Mouse (Mus musculus) kidney, postnatal 4 days (tissue): ENCODE results near the gene Slc25a33.
A peak's percentile ranks its signal among the peaks of the same experiment; 100 is the strongest.

Experiments
- DNase-seq, 2 experiments: peaks; one replicate each; pipeline ENCODE4 v3.0.0; 2021; ENCODE audit warnings: mixed read lengths in 2 of 2

Gene Slc25a33

DNA sequence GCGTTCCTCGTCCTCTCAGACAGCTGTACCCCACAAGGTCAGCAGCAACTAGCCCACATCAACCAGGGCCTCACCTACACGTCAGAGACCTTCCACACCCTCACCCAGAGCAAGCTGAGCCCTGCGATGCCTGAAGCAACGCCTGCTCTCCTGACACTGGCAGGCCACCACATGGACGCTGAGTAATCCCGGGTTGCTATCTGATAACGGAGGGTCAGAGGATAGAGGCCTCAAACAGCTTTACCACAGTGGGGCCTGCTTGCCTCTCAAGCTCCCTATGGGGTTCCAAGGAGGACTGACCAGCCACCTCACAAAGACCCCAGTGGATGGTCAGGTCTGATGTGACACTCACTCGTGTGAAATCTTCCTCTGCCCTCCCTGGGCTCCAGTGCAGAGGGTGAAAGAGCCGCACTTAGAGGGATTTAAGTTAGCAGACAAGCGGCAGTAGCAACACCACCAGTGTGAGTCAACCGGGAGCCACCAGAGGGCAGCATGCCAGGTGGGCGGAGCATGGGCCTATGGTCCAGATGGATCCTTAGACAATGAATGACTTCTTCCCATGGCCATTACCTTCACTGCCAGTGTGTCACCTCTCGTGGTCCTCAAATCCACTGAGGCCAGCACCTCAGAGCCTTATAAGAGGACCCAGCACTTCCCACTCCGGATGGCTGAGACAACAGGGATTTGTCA, 48.3 kb downstream of the Slc25a33 start:
- DNase-seq: peak; percentile 92 to 93

DNA sequence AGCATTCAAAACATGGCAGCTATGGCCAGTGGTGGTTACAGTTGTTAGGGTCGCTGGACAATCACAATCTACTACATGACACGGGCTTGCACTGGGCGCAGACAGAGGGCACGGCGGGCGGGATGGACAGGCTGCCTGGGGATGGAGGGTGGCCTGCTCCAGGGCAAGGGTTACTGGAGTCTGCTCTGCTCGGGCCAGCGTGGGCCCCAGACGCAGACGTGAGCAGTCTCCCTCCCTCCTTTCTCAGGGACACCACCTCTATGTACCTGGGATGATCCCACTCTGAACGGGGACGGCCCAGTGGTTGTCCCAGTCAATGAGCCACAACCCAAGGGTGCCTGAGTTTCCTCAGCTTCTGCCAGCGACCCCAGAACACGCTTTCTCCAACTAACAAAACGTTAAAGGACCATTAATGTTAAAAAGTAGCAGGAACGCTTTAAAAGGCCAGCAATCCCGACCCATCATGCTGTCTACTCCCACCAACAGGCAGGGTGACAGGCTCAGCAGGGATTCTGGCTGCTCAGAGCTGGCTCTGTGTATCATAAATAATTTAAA, 49.1 kb downstream of the Slc25a33 start:
- no peak for DNase-seq

DNA sequence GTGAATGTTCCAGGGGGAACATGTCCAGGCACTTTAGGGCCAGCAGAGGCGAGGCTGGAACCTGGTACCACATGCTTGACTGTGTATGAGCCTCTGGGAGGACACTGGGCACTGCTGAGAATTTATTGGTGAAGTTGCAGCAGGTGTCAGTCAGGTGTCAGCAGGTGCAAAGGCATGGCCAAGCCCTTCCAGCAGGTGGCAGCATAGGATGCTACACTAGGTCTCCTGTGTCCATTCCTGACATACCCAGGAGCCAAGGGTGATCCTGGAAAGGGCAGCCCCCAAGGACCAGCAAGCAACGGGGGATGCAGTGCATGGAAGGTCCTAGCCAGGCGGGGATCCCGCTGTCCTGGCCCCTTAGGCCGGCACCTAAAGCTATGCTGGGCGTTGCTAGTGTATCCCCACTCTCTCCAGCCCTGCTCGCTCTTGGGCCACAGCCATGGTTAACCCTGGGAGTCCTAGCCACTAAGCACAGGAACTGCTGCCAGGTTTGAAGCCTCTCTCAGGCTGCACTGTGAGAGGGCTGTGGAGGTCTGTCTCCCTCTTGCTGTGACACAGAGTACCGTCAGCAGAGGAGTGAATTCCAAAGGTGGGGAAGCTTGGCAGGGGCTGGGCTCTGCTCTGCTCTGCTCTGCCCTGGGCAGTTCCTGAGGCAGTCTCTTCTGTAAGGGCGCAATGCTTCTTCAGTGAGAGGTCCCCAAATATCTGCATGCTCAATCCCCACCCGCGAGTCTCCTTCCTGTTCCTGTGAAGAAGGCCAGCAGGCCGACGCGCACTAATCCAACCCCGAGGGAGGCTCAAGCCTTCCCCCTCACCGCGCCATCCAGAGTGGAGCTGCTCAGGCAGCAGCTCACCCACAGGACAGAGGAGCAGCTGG, 50.0 kb downstream of the Slc25a33 start:
- DNase-seq: peak; percentile 79 to 85

DNA sequence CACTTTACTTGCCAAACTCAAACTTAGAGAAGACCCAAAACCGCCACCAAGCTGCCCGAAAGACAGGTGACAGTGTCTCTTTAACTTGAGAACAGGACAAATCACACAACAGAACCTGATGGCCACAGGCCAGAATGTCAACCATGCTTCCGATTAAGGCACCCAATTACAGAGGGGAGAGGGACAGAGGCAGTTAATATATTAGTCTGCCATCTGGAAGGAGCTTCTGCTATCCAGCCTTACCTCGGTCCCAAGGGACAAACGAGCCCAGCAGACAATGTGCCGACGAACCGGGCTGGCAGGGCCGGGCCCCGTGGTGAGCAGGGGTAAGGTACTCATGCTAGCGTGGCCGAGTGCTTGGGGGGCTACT, 51.1 kb downstream of the Slc25a33 start:
- no peak for DNase-seq

GRCm38 (mm10) chr4:149722104-149723020, 51.7 kb downstream of the Slc25a33 start:
- DNase-seq: no peak

DNA sequence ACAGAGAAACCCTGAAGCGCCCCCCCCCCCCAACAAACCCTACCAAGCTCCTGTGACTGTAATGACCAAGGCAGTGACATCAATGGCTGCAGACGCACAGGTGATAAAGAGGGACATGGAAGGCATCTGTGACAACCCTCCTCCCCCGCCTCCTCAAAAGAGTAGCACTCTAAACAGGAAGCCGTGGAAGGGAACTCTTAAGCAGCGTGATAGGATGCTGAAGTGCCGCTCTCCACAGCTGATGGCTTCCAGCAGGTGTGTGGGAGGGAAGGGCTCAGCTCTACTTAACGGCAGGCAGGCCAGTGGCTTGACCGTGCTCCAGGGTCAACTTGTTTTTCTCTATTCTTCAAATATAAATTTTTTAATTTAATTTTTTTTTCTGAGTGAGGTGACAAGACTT, 52.9 kb downstream of the Slc25a33 start:
- no peak for DNase-seq

DNA sequence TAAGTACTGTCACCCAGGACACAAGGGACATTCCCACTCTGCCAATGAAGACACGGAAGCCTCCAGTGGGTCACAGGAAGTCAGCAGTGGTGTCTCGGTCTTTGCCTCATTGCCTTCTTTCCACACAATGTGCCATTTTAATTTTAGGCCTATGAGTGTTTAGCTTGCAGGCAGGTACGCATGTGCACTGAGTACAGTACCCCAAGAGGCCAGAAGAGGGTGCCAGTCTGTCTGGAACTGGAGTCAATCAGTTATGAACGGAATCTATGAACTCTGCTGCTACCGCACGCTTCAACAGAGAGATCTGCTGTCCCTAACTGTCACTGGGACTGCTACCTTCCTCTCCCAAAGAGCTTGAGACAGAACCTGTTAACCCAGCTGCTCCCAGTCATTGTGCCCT, 54.4 kb downstream of the Slc25a33 start:
- peak; percentile 74 for DNase-seq

- no peak for DNase-seq
These were observed 59.5 kb downstream of the Slc25a33 start for GRCm38 (mm10) chr4:149714542-149714941.

DNA sequence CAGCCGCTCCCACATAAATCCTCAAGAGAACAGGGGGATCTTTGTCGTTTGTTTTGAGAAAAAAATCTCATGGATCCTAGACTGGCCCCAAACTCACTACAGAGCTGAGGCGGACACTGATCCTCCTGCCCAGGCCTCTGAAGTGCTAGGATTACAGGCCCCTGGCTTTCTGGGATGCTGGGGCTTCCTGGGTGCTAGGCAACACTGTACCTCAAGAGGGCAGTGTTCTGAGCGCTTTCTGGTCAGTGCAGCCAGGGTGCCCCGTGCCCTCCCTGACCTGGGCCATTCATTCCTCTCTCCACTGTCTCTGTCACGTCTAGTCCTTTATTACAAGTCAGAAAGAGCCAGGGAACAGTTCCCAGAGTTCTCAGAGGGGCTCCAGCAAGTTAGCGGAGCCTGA, 62.1 kb downstream of the Slc25a33 start:
- DNase-seq: peak; percentile 76 to 79

DNA sequence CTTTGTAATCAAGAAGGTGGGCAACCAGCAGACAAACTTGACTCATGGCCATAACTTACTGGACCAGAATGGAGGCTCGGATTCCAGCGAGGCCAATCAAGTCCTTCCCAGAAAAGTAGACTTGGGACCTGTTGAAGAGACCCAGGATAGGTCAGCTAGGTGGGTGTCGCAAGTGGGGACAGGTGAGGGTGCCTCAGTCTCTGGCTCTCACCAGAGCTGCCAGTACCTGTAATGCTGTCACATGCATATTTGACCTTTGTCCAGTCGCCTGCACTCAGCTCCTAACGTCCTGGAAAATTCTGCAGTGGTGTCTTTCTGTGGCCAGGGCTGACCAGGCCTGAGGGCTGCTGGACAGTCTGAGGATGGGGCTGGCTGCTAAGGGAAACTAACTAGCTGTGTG, 62.6 kb downstream of the Slc25a33 start:
- no peak for DNase-seq

GRCm38 (mm10) chr4:149710510-149710909, 63.6 kb downstream of the Slc25a33 start:
- DNase-seq: peak; percentile 59 to 73

GRCm38 (mm10) chr4:149705941-149706340, 68.1 kb downstream of the Slc25a33 start:
- DNase-seq: no peak

- DNase-seq: no peak
These were observed 68.8 kb downstream of the Slc25a33 start for GRCm38 (mm10) chr4:149705298-149705697.

DNA sequence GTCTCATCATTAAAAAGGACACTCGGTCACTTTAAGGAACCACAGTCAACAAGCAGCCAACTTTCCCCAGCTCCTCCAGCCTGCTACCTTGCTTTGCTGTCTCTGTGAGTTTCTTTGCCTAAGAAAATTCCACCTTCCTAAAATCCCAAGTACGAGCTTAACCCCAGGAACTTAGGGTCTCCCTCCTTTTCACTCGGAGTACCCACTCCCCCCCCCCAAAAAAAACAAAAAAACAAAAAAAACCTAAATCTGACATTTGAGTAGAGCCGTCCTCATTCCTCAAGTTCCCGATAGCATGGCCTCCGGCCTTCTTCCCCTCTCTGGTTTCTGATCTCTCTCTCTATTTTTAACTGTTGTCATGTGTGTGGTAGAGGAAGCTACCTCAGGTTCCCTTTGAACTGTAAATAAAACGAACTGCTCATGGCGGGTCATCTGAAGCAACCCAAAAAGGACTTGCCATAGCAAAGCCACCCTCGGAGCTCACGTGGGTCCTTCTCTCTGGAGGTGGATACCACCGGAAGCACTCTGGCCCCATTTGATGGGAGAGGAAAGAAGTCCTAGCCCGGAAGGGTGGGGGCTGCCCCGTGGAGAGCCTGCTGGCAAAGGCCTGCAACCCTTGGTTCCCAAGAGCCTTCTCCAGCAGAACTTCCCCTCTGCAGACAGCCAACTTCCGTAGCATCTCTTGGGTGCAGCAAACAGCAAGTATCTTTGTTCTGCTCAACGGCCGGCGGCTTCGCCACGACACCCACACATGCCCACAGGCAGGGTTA, 71.7 kb downstream of the Slc25a33 start, which contains the start of gene Pik3cd:
Gene Pik3cd (minus strand): TSS at position 362 of the 770 bp plus-strand sequence.
- no peak for DNase-seq

DNA sequence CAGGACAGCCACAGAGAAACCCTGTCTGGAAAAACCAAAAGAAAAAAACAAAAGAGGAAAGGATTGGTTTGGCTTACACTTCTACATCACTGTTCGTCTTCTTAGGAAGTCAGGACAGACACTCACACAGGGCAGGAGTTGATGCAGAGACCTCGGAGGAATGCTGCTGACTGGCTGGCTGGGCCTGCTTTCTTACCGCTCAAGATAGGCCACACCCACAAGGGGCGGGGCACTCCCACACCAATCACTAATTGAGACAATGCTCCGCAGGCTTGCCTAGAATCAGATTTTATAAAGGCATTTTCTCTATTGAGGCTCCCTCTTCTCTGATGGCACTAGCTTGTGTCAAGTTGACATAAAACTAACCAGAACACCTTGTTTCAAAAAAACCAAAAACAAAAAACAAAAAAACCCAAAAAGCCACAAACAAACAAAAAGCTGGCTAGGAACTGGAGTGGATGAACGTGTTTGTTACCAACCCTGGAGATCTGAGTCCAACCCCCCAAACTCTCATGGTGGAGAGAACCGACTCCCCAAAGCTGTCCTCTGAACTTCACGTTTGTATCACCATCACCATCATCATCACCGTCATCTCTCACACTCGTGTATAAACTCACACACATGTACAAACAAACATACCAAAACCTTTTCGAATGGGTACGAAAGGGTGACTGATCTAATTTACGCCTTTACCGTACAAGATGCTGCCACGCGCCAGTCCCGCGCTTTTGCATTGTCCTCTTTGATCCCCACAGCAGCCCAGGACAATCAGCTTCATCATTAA, 72.5 kb downstream of the Slc25a33 start:
- peak; percentile 65 to 80 for DNase-seq

GRCm38 (mm10) chr4:149699953-149700352, 74.1 kb downstream of the Slc25a33 start:
- no peak for DNase-seq

DNA sequence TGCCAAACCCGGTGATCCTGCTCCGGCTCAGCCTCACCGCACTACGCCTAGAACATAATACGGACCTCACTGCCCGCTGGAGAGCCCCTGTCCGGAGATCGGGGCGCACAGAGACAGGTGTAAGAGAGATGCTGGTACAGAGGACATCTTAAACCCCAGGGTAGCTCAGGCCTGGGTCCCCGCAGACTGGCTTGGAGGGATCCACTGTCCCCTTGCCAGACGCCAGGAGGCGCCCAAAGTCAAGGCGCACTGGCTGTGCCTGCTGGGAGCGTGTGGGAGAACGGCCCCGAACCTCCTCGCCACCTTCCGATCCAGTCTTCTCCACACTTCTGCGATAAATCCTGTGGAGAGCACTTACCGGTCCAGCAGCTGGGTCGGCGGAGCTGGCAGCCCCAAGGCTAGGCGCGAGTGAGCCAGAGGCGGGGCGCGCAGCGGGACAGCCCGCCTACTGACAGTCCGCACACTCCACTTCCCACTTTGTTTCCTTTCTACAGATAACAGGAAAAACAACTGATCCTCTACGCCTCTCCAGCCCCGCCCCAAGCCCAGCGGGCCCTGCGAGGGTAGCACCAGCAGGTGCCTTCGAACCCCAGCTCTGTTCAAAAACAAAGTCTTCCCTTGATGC, 75.8 kb downstream of the Slc25a33 start:
- peak; percentile 73 to 77 for DNase-seq

GRCm38 (mm10) chr4:149697506-149698196, 76.4 kb downstream of the Slc25a33 start:
- peak; percentile 36 to 56 for DNase-seq

DNA sequence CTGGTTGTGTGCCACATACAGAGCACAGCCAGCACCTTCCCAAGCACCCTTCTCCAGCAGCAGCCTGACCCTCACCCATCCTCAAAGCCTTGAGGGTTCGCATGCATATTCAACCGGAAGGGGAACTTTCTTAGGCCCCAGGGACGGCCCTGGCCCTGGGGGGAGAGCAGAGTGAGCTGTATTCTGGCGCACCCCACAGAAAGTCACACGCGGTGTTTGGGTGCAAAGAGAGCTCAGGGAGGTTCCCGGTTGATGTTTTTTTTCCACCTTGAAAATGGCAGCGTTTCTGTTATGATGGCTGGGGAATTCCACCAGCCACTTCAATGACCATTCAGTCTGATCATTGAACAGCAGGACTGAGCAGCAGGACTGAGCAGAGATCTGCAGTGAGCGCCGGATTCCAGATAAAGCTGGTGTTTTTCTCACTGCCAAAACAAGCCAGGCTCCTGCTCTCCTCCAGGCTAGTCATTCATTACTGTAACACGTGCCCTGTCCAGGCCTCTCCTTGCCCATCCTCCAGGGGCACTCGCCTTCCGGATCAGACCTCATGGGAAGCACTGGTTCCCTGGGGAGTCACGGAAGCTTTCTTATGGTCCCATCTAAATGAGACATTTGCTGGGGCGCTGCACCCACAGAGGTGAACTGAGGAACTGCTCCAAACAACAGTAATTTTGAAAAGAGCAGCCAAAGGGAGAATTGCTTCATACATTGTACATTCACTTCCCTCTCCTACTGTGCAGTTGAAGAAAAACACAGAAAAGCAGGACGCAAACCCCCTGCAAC, 77.7 kb downstream of the Slc25a33 start:
- DNase-seq: peak; percentile 54 to 74
